Mouse (Mus musculus): ENCODE data around the gene Rsph3a.
A peak's percentile ranks its signal among the peaks of the same experiment; 100 is the strongest.

Gene Rsph3a

DNA sequence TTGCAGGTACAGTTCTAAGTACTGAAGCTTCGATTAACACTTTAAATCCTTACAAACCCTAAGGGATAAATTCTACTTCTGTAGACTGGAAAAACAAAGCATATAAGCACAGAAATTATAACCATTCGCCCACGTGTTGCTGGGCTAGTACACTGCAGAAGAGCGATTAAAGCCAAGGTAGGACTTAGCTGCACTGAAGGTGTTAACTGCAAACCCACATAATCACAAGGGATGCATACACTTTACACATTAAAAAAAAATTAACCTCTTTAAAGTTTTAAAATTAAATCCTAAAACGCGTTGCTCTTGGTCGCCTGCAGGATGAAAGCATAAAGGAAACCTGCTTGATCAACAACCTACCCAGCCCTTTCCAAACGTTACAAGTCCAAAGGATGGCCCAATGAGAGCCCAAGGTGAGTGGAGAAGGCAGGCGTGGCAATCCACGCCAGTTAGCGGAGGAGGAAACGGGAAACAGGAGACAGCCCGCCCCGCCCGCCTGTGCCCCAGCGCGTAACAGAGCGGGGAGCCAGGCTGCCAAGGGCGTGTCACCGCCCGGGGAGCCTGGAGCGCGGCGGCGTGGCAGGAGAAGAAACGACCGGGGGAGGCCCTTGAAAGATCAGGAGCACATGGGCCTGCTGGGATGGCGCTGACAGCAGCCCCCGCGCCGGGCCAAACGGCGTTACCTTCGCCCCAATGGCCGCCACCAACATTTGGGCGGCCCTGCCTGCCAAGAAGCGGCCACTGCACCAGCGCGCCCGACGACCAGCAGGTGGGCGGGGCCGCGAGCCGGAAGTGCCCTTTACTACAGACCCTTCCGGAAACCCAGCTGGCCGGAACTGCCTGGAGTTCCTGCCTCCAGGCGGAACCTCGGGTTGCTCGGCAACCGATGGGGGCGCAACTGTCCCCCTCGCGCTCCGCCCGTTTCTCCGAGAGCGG lies at the start of gene Rsph3a:
Gene Rsph3a (plus strand): TSS at position 498 of the 936 bp plus-strand sequence.
- peak; percentile 58 for DNase-seq (ENCODE audit: low read depth, low spot score)

DNA sequence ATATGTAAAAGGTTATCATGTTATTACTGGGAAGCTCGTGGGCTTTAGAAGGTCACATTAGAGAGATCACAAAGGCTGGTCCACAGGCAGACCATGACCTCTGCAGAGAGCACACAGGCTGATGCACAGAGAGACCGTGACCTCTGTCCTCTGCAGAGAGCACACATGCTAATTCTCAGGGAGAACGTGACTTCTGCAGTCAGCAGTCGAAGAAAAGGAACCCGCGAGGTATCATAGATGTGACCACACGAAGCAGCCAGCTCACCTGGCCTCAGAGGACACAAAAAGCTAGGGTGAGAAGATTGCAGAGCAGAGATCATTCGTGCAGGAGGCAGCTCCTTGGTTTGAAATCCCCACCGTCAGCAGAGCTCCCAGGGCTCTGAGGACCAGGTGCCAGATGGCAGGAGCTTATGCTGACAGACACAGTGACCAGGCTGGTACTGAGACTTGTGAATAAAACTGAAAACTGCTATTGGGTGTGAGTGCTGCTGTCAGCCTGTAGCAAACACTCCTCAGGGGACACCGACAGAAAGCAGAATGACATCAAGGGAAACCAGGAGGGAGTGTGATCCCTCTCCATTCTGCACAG lies 49.3 kb upstream of the Rsph3a start:
- peak; percentile 15 for DNase-seq (ENCODE audit: low read depth, low spot score)

DNA sequence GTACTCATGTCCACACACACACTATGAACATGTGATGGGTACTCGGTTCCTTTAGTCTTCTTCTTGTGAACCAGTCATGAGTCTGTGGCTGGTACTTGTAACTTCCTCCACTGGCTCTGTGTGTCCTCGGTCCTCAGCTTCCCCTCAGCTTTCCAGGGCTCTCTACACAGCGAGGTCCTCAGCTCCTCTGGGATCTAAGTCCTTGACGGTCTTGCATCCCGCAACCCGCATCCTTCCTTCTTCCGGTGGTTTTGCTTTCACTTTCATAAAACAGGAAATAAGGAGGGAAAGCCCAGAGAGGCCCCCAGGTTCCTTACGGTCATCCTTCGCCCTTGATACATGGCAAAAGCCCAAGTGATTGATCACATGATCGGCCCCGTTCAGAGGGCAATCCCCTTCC lies 48.3 kb upstream of the Rsph3a start:
- no peak for DNase-seq (ENCODE audit: low read depth, low spot score)

DNA sequence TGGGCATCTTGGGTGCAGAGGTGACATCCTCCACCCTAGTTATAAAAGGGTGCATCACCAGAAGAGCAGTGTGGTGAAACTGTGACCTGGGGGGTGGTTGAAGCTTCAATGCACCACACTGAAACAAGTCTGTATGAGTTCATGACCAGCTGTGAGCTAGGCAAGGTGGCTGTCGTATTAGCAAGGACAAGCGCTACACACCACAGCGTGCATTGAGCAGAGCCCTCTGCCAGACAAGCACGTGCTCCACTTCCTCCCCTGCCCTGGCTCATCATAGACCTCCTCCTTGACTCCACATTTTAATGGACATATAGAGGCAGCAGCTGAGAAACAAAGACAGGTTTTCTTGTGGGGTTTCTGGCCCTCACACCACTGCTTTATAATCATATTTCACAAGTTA lies 47.7 kb upstream of the Rsph3a start:
- no peak for DNase-seq (ENCODE audit: low read depth, low spot score)

DNA sequence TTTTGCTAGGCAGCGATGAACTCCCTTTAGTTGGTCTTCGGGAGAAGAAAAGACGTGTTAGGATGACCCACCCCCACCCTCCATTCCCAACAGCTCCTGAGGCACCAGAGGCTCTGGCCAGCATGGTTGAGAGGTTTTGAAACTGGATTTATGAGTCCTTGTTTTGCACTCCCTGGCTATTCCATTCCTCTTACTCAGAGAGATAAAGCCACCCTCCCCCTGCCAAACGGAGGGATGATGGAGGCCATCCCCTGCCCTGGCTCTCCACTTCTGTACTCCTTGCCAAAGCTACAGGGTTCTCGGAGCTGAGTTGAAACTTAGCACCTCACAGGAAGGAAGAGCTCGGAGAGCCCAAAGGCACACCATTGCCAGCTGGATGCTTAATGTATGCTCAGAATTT lies 46.2 kb upstream of the Rsph3a start:
- DNase-seq (ENCODE audit: low read depth, low spot score), result no peak

DNA sequence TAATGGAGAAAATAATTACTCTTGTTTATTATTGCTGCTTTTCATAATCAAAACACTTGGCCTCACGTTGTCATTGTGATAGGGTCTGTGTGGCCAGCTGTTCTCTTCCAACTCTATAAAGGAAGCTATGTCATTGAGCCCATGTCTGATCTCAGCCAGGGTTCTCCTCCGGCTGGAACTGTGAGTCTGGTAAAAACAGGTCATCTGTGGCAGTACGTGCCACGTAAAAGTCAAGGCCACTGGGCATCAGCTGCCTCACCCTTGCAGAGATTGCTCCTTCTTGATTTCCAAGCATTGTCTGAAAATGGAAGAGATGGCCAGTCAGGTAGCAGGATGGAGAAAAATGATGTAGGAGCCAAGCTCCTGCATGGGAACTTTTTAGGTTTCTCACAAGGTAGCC lies 45.5 kb upstream of the Rsph3a start:
- DNase-seq (ENCODE audit: low read depth, low spot score), result no peak

DNA sequence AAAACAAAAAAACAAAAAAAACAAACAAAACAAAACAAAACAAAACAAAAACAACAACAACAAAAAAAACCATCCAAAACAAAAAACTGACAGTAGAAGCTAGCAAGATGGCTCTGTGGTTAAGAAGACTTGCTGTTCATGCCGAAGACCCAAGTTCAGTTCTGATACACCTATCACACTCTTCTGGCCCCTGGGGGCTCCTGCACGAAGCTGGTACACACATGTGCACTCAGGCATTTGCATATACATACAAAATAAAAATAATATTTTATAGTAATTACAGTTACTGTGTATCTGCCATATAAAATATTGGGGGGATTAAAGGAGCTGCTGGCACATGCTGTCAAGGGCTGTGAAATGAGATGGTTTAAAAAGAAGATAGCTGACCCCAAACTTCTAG lies 43.9 kb upstream of the Rsph3a start:
- DNase-seq (ENCODE audit: low read depth, low spot score), result no peak

DNA sequence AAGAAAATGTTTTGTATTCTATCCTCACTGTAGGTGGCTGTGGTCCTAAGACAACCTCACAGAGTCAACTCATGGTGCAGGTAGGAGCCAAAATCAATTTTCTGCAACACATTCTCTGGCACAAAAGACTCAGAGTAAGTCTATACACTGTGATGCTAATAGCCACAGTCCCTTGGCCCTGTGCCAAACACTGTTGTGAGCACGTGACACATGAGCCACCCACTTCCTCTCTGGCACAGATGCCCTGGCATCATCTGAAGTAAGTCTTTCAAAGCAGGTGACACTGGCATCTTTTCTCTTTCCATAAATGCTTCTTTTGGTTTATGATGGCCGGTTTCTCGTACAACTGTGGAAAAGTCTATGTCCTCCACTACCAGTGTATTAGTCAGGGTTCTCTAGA lies 43.1 kb upstream of the Rsph3a start:
- DNase-seq (ENCODE audit: low read depth, low spot score), result no peak

DNA sequence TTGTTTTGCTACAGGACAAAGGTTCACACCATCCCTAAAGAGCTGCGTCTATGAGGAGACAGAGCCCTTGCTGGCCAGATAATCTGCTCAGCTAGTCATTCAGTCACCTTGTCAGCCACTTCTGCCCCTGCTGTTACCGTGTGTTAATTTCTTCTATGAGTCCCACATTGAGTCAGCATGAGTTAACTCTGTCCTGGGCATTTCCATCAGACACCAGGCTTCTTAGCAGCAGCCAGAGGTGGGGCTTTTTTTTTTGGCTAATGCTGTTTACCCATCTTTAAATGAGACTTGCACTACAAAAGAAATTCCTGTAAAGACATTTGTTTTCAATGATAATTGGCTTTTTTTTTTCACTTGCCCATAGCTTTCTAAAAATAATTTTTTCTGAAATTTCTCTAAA lies 40.4 kb upstream of the Rsph3a start:
- DNase-seq (ENCODE audit: low read depth, low spot score), result no peak

DNA sequence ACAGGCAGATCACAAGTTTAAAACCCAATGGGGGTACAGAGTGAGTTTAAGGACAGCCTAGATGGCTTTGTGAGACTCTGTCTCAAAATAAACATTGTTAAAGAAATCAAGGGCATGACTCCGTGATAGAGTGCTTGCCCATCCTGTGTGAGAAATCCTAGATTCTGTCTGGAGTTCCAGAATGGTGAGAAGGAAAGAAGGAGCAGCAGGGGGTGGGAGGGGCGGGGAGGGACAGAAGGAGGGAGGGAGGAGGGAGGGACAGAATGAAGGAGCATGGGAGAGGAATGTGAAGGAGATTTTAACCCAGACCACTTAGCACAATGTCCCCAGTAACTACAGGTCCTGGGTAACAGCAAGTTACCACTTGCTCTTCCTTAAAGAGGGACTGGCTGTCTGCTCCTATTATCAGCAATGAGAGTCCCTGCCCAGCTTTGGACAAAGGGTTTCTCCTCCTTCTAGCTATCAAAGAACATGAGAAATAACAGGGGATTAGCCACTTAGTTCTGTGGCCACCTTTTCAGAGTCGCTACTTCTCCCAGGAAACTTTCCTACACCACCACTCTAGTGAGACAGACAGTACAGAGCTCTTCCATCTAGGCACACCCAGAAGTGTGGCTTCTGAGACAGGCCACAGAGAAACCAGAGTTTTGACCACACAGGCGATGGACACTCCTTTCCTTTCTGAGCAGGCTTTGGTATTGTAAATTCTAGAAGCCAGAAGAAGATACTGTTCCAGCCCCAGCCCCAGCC lies 39.3 kb upstream of the Rsph3a start:
- no peak for DNase-seq (ENCODE audit: low read depth, low spot score)

DNA sequence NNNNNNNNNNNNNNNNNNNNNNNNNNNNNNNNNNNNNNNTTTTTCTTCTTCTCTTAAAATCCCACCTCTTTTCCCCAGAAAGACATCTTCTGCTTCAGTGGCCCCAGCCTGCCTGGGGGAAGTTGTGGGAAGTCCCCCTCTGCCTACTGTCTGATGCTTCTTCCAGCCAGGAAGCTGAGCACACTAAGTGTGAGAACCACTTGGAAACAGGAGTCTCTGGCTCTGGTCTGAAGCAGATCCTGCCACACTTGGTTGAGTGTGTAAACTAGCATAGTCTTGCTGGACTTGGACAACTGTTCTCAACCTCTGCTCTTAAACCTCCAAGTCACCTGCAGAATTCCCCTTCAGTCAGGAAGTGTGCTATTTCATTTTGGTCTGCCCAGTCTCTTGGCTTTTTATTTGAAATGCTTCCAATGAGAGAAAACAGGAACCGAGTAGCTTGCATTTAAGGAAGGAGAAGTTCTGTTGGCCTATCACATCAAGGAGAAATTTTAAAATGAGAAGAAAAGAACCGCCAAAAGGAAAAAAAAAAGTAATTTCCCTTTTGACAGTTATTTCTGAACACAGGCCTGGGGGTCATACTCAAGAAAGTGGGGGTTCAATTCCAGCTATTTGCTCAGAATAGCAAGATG lies 30.7 kb upstream of the Rsph3a start:
- no peak for DNase-seq (ENCODE audit: low read depth, low spot score)

DNA sequence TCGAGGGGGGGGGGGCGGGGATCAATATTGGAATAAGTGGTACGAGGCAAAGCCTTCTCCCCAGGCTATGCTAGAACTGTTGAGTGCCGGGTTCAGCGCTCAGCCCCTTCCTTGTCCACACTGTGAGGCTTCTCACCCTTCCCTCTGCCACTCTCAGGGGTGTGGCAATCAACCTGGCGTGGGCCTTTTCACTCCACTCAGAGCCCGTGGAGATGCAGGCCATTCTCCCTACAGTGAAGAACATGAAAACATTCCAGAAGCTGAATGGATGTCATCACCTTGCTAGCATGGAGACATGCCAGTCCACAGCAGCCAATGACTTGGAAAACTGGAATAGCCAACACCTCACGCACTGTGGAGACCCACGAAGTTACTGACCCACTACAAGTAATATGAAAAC lies 29.6 kb upstream of the Rsph3a start:
- DNase-seq (ENCODE audit: low read depth, low spot score), result no peak

DNA sequence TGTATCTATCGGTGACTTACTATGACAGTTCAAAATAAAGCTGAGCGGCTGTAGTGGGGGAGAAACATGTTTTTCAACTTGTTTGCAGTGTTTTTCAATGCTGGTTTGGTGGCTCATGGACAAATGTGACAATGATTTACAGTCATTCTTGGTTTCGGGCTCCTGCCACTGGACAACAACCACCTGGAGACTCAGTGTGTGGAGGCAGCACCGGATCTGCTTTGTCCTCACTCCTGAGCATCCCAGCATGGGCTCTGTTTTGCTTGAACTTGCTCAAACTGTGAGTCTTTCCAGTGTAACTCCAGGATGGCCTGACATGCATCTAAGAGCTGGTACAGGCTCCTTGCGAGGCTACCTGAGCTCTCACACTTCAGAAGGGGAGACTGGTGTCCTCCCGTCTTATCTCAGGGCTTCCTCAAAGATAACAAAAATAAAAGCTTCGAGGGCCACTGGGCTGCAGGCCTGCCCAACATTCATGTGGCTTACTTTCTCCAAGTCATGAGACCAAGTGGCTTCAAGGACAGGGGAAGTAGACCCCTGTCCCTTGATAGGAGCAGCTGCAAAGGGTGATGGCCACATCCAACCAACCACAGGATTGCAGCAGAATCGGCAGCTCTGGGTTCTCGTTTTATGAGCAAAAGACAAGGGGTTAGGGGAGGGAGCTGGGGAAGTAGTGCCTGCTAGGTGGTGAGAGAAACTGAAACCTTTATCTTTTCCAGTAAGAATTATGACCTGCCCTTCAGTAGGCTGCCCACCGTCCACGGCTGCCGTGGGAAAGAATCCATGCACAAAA lies 28.4 kb upstream of the Rsph3a start:
- no peak for DNase-seq (ENCODE audit: low read depth, low spot score)

DNA sequence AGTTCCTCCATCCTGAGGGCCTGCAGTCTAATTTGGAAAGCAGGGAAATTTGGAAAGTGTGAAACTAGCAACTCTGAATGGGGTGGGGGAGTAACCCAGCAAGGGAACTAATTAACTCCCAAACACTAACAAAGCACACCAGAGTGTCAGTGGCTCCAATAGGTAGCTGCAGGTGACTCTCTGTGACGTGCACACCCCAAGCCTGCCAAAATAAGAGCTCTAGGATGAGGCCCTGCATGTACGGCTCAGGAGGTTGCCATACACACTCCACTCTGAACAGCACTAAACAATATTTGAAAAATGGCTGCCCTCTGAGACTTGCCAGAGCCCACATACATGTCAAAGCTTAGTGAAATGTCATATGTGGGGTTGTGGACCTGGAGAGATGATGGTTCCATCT lies 27.1 kb upstream of the Rsph3a start:
- DNase-seq (ENCODE audit: low read depth, low spot score), result no peak

DNA sequence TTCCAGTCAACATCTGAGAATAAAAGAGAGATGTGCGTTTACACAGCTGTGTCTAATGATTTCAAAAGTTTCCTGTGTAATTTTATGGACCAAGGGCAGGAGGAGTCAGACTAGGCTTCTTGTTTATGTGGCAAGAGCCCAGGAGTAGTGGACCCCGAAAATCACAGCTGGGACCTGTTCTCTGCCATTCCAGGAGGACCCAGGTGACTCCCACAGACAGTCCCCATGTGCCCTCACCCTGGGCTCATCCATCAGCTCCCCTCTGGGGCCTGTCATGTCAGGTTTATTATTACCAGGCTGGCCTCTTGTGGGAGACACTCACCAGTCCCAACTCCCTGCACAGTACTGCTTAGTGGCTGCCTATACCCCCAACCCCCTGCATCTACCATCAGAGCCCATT lies 26.2 kb upstream of the Rsph3a start:
- no peak for DNase-seq (ENCODE audit: low read depth, low spot score)

DNA sequence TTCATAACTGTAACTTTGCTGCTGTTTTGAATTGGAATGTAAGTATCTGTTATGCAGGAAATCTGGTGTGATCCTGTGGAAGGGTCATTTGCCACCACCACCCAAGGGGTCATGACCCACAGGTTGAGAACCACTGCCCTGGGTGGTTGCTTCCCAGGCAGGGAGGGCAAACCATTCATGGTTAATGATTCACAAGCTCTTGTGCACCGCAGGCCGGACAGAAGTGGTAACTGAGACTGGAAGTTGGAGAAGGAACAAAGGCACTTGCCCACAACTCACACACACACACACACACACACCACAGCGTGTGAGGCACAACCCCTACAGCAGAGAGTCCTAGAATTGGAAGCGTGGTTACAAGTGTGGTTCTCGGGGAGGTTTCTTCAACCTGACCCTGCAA lies 22.9 kb upstream of the Rsph3a start:
- no peak for DNase-seq (ENCODE audit: low read depth, low spot score)

DNA sequence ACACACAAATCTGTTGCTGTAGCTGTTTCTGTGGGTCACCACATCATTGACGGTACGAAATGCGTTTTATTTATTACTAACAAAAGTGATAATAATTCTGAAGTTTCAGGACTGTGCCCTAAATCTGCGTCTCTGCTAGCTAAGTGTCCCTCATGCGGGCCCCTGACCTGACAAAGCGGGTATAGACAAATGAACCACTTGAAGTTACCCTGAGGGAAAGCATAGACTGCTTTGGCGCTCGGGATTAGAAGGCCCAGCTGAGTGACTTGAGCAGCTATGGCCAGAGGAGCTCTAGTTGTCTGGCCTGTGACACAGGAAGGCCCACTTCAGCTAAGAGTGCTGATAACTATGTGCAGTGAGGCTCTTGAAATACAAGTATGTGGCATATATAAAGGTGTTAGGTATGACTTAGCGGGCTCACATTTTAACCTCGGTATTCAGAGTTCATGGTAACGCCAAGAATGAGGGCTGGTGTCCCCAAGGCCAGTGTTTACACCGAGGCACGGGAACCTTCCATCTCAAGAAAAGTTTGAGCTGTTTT lies 21.2 kb upstream of the Rsph3a start:
- DNase-seq (ENCODE audit: low read depth, low spot score), result no peak

DNA sequence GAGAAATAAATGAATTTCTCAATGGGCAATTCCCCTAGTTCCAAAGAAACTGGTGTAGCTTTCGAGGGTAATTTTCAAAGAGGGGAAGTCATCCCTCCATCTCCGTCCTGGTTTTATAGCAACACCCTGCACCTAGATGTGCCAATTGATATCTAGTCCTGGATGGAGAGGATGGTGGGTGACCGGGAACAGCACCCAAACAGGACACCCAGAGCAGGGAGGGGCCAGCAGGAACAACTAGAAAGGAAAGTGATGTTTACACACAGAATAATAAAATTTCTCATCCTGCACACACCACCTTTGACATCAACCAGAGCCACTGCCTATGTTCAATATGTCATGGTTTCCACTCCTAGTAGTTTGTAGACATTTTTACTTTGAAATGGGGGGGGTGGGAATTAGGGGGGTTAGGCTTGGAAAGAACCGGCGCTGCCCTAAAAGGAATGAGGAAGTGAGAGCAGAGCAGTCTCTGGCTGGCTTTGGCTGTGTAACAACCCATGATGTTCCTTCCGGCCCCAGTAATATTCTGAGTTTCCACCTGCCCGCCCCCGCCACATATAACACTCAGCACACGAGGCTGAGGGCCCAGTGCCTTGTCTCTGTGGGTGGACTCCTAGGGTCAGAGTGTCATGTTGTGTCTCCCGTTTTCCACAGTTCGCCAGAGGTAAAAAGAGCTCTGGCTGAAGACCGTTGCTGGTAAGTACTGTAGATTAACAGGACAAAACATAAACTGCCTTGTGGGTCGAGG lies 19.8 kb upstream of the Rsph3a start, which contains the start of gene Tagap:
Gene Tagap (plus strand): TSS at position 588 of the 748 bp plus-strand sequence.
- no peak for DNase-seq (ENCODE audit: low read depth, low spot score)

DNA sequence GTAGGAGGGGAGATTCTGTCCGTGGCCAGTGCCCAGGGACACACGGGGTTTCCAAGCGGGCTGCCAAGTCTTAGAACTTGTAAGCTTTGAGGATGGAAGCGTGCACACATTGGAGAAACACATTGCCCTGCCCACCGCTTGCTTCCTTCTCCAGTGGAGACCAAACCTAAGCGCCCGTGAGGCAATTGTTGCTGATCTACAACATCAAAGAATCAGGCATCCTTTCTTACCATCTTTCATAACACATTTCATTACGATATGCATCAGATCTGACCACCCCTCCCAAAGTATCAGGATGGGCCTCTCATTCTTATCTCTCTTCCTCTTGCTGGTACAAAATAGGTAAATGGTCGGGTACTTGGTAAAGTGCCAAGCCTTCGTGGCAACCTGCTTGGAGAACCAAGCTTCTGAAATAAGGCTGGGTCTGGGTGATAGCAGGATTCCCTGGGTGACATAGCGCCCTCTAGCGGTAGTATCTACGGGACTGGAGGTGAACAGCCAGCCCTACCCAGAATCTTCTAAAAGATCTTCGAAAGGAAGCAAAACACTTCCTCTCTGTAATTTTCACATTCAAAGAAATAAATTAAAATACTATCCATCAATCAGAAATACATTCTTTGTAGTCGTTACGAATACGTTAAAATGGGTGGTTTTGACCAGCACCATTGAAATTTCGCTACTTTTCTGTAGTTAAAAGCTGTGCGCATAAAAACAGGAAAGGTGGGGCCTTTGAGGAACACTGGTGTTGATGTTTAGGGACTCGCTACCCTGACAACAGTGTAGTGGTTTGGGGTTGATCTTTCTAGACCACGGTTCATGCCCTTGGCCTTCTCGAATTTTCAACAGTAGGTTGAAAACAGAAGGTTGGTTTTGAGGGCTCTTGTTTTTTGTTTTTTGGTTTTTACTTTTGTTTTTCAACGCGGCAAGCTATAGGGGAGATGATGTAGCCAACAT lies 17.6 kb upstream of the Rsph3a start:
- DNase-seq (ENCODE audit: low read depth, low spot score), result peak; percentile 28

Data from retina, adult 2 months (tissue).